Comparison of ENCODE assay signal across 23 mouse cellular contexts in genomic region chr17:35587291-35587690, GRCm38 (mm10). TPM values are rescaled to one million over a fixed set of nuclear protein-coding genes. Genes with fewer than 3 reads are reported as not detected.
DNase-seq lines count a peak whose midpoint lies in the region; ATAC-seq and TF ChIP-seq lines count a peak whose summit lies in the region.
"Had no signal": no experiment of that assay in that cellular context is flagged by ENCODE, and none has a peak within 500 bp of the region (broad histone marks: within the 10 kb centered on the region; RNA-seq: fewer than 3 reads in every experiment).

No protein-coding gene starts in this region.

- no peak overlapping the region for H3K27ac ChIP-seq in kidney, postnatal 0 days
- H3K27ac ChIP-seq in lung, embryonic 14.5 days (ENCODE audit: low read depth) = no peak overlapping the region
- H3K27ac ChIP-seq: embryonic facial prominence, embryonic 13.5 days; forebrain, embryonic 12.5 days; heart, embryonic 10.5 days; hindbrain, embryonic 12.5 days had no signal

- no peak overlapping the region for H3K4me2 ChIP-seq in kidney, postnatal 0 days (ENCODE audit: low read length)
- no peak overlapping the region for H3K4me2 ChIP-seq in lung, embryonic 14.5 days
- H3K4me2 ChIP-seq: embryonic facial prominence, embryonic 13.5 days; forebrain, embryonic 12.5 days; hindbrain, embryonic 12.5 days had no signal

- no peak for ATAC-seq in kidney, postnatal 0 days (replicated peaks; ENCODE audit: low FRiP score, low read depth)
- no peak for ATAC-seq in lung, embryonic 14.5 days (ENCODE audit: insufficient read depth)
- ATAC-seq: forebrain, embryonic 16.5 days had no signal

- no peaks in the 10 kb centered on the region for H3K9me3 ChIP-seq in kidney, postnatal 0 days (replicated peaks; ENCODE audit: low read length)
- H3K9me3 ChIP-seq in lung, embryonic 14.5 days (ENCODE audit: low read depth, low read length) = no peaks in the 10 kb centered on the region
- H3K9me3 ChIP-seq in E14TG2a.4 (ENCODE audit: low read length) = peaks cover 6% of the 10 kb centered on the region
- H3K9me3 ChIP-seq: heart, embryonic 10.5 days; hindbrain, embryonic 12.5 days had no signal

- H3K27me3 ChIP-seq in kidney, postnatal 0 days (ENCODE audit: insufficient read depth, low read length) = no peaks in the 10 kb centered on the region
- no peaks in the 10 kb centered on the region for H3K27me3 ChIP-seq in lung, embryonic 14.5 days (ENCODE audit: insufficient read depth, low read length)
- H3K27me3 ChIP-seq in E14TG2a.4 (ENCODE audit: insufficient read depth, low read length) = no peaks in the 10 kb centered on the region
- H3K27me3 ChIP-seq: embryonic facial prominence, embryonic 13.5 days; hindbrain, embryonic 12.5 days had no signal

- TF ChIP-seq CTCF in kidney, postnatal 0 days (IDR thresholded peaks at IDR 0.05; ENCODE audit: low read depth) = peak; percentile 22; the same call in 1 of the 2 replicates
- peak; percentile 27 for TF ChIP-seq CTCF in lung, embryonic 14.5 days (IDR thresholded peaks at IDR 0.05; ENCODE audit: low read depth)
- peak; percentile 30 for TF ChIP-seq CTCF in E14TG2a.4 (conservative IDR thresholded peaks at IDR 0.05; ENCODE audit: low read length)

- no peak overlapping the region for H3K9ac ChIP-seq in kidney, postnatal 0 days (ENCODE audit: low read depth, low read length)
- H3K9ac ChIP-seq in lung, embryonic 14.5 days = no peak overlapping the region
- H3K9ac ChIP-seq: embryonic facial prominence, embryonic 13.5 days; forebrain, embryonic 12.5 days; hindbrain, embryonic 12.5 days had no signal

- H3K36me3 ChIP-seq in kidney, postnatal 0 days (ENCODE audit: insufficient read depth, low read length) = no peaks in the 10 kb centered on the region
- no peaks in the 10 kb centered on the region for H3K36me3 ChIP-seq in lung, embryonic 14.5 days (ENCODE audit: insufficient read depth)
- H3K36me3 ChIP-seq in E14TG2a.4 (ENCODE audit: insufficient read depth, low read length) = no peaks in the 10 kb centered on the region
- H3K36me3 ChIP-seq: embryonic facial prominence, embryonic 13.5 days; forebrain, embryonic 12.5 days; heart, embryonic 10.5 days; hindbrain, embryonic 12.5 days had no signal

- DNase-seq in kidney, postnatal 0 days (ENCODE audit: low spot score) = no peak
- DNase-seq in kidney, adult 18-20 months = no peak
- no peak for DNase-seq in lung, embryonic 14.5 days
- no peak for DNase-seq in lung, postnatal 14 days
- peak; percentile 56 for DNase-seq in ZHBTc4 (ENCODE audit: low read depth, low spot score)
- no peak for DNase-seq in ovary, postnatal 14 days (ENCODE audit: low spot score)
- DNase-seq: adrenal gland, postnatal 10 days; cerebellum, adult 18-20 months; cerebellum, adult 9-11 months; cerebellum, postnatal 36 days; gastrocnemius, postnatal 10 days; heart, adult 18-20 months; heart, postnatal 10 days; heart, postnatal 4 days had no signal

- WGBS in kidney, postnatal 0 days = 100% methylated on average over 1 of the region's 1 CpGs
- WGBS in lung, embryonic 14.5 days = 77% methylated on average over 1 of the region's 1 CpGs

- H3K4me1 ChIP-seq in kidney, postnatal 0 days (replicated peaks; ENCODE audit: insufficient read depth, low read length) = no peaks in the 10 kb centered on the region
- no peaks in the 10 kb centered on the region for H3K4me1 ChIP-seq in lung, embryonic 14.5 days (ENCODE audit: insufficient read depth)
- peaks cover 42% of the 10 kb centered on the region for H3K4me1 ChIP-seq in E14TG2a.4 (replicated peaks; ENCODE audit: low read depth, low read length)

- no peak overlapping the region for H3K4me3 ChIP-seq in kidney, postnatal 0 days (replicated peaks; ENCODE audit: low read depth, low read length)
- no peak overlapping the region for H3K4me3 ChIP-seq in lung, embryonic 14.5 days (ENCODE audit: low read depth, low read length)
- no peak overlapping the region for H3K4me3 ChIP-seq in E14TG2a.4 (replicated peaks; ENCODE audit: low read length)
- H3K4me3 ChIP-seq: embryonic facial prominence, embryonic 13.5 days; forebrain, embryonic 12.5 days; heart, embryonic 10.5 days; hindbrain, embryonic 12.5 days had no signal

RNA-seq across cellular contexts. Expression of gene Sfta2, which starts 14.1 kb away (rescaled TPM):
- polyA plus RNA-seq in kidney, postnatal 0 days (2015; fragmentation: Nextera tagmentation; extraction: Ambion mirVana) = 4.2 and 5.0 TPM in 2 replicates
- 61.3 and 64.3 TPM in 2 replicates for polyA plus RNA-seq in lung, embryonic 14.5 days (2014; fragmentation: Nextera tagmentation; extraction: Ambion mirVana)
- polyA plus RNA-seq: C2C12; forebrain, embryonic 12.5 days; forebrain, embryonic 16.5 days; frontal cortex, adult 2 months; heart, embryonic 10.5 days; heart, embryonic 14.5 days; hindbrain, embryonic 12.5 days had no signal

RNA-seq across cellular contexts. Expression of gene 2300002M23Rik, which starts 20.0 kb away (rescaled TPM):
- not detected in 2 replicates for polyA plus RNA-seq in kidney, postnatal 0 days (2015; fragmentation: Nextera tagmentation; extraction: Ambion mirVana)
- not detected in 2 replicates for polyA plus RNA-seq in lung, embryonic 14.5 days (2014; fragmentation: Nextera tagmentation; extraction: Ambion mirVana)
- polyA plus RNA-seq: C2C12; forebrain, embryonic 12.5 days; forebrain, embryonic 16.5 days; frontal cortex, adult 2 months; heart, embryonic 10.5 days; heart, embryonic 14.5 days; hindbrain, embryonic 12.5 days had no signal

RNA-seq across cellular contexts. Expression of gene Cdsn, which starts 35.4 kb away (rescaled TPM):
- 0.13 and 0.18 TPM in 2 replicates for polyA plus RNA-seq in kidney, postnatal 0 days (2015; fragmentation: Nextera tagmentation; extraction: Ambion mirVana)
- 0.07 TPM in 1 of 2 replicates, not detected in the other for polyA plus RNA-seq in lung, embryonic 14.5 days (2014; fragmentation: Nextera tagmentation; extraction: Ambion mirVana)
- polyA plus RNA-seq: embryonic facial prominence, embryonic 13.5 days; forebrain, embryonic 12.5 days; forebrain, embryonic 16.5 days had no signal

RNA-seq across cellular contexts. Expression of gene Gm9573, which starts 39.1 kb away (rescaled TPM):
- not detected in 2 replicates for polyA plus RNA-seq in kidney, postnatal 0 days (2015; fragmentation: Nextera tagmentation; extraction: Ambion mirVana)
- polyA plus RNA-seq in lung, embryonic 14.5 days (2014; fragmentation: Nextera tagmentation; extraction: Ambion mirVana) = not detected in 2 replicates
- polyA plus RNA-seq: C2C12; embryonic facial prominence, embryonic 13.5 days; forebrain, embryonic 12.5 days; forebrain, embryonic 16.5 days; heart, embryonic 10.5 days; heart, embryonic 14.5 days; hindbrain, embryonic 12.5 days had no signal

RNA-seq across cellular contexts. Expression of gene Psors1c2, which starts 54.3 kb away (rescaled TPM):
- 0.14 and 0.17 TPM in 2 replicates for polyA plus RNA-seq in kidney, postnatal 0 days (2015; fragmentation: Nextera tagmentation; extraction: Ambion mirVana)
- polyA plus RNA-seq in lung, embryonic 14.5 days (2014; fragmentation: Nextera tagmentation; extraction: Ambion mirVana) = 0.82 and 0.84 TPM in 2 replicates

Comparison
In these comparisons a context has a peak if more than half of its experiments do, and no peak if none do; other contexts are left out.
1. RNA of gene Sfta2, which starts 14.1 kb away (polyA plus RNA-seq): 61.3 to 64.3 TPM in lung, embryonic 14.5 days; 4.2 to 5.0 TPM in kidney, postnatal 0 days; every median in the first group is over 10 times any median in the second.
2. Peak in every context shown above with its lines, with median percentiles within 50 percentile points of each other: CTCF ChIP-seq.